Mouse (Mus musculus): ENCODE data around the gene Ubald2. TPM values are rescaled to one million over a fixed set of nuclear protein-coding genes. Genes with fewer than 3 reads are reported as not detected.

Ubald2 gene
- polyA plus RNA-seq, 1 experiment from 2014 or later = 32.3 TPM

GRCm38 (mm10) chr11:116429862-116430613 lies 3.9 kb upstream of the Ubald2 start:
- WGBS = 81% methylated on average over 9 of the region's 9 CpGs
- Histone ChIP-seq H3K36me3 (no peaks in the 10 kb centered on the region), H3K9ac (no peak overlapping the region), H3K27ac (no peak overlapping the region), H3K4me2 (replicated peaks) (no peak overlapping the region), H3K27me3 (no peaks in the 10 kb centered on the region), H3K4me1 (peaks cover 6% of the 10 kb centered on the region; the same call in 1 of the 2 replicates), H3K9me3 (no peaks in the 10 kb centered on the region), H3K4me3 (no peak overlapping the region)
- no peak for ATAC-seq (ENCODE audit: insufficient number of reproducible peaks, insufficient read depth, low FRiP score, low TSS enrichment)

GRCm38 (mm10) chr11:116430723-116431427 lies 3.0 kb upstream of the Ubald2 start:
- no peak for ATAC-seq (ENCODE audit: insufficient number of reproducible peaks, insufficient read depth, low FRiP score, low TSS enrichment)
- WGBS = 40% methylated on average over 22 of the region's 22 CpGs

GRCm38 (mm10) chr11:116431428-116432077 lies 2.3 kb upstream of the Ubald2 start:
- WGBS = 42% methylated on average over 11 of the region's 11 CpGs
- no peak overlapping the region for H3K9ac ChIP-seq
- no peaks in the 10 kb centered on the region for H3K27me3 ChIP-seq
- H3K4me3 ChIP-seq = no peak overlapping the region
- ATAC-seq (ENCODE audit: insufficient number of reproducible peaks, insufficient read depth, low FRiP score, low TSS enrichment) = no peak
- H3K4me2 ChIP-seq (replicated peaks) = no peak overlapping the region; the same call in 1 of the 2 replicates
- H3K36me3 ChIP-seq = peaks cover 1% of the 10 kb centered on the region; the same call in 1 of the 2 replicates
- H3K4me1 ChIP-seq = peaks cover 21% of the 10 kb centered on the region
- H3K9me3 ChIP-seq = no peaks in the 10 kb centered on the region
- no peak overlapping the region for H3K27ac ChIP-seq

More at GRCm38 (mm10) chr11:116430723-116431427, 3.0 kb upstream of the Ubald2 start:
- Histone ChIP-seq H3K9me3 (no peaks in the 10 kb centered on the region), H3K27ac (no peak overlapping the region), H3K27me3 (no peaks in the 10 kb centered on the region), H3K9ac (no peak overlapping the region), H3K4me1 (peaks cover 14% of the 10 kb centered on the region), H3K4me3 (no peak overlapping the region), H3K4me2 (replicated peaks) (no peak overlapping the region; the same call in 1 of the 2 replicates), H3K36me3 (no peaks in the 10 kb centered on the region)

- WGBS = 49% methylated on average over 6 of the region's 6 CpGs
- no peak overlapping the region for H3K9ac ChIP-seq
- no peak overlapping the region for H3K4me2 ChIP-seq (replicated peaks)
- peaks cover 27% of the 10 kb centered on the region for H3K4me1 ChIP-seq
- H3K27ac ChIP-seq = no peak overlapping the region
- H3K27me3 ChIP-seq = no peaks in the 10 kb centered on the region
- ATAC-seq (ENCODE audit: insufficient number of reproducible peaks, insufficient read depth, low FRiP score, low TSS enrichment) = no peak
- H3K36me3 ChIP-seq = peaks cover 7% of the 10 kb centered on the region
- no peaks in the 10 kb centered on the region for H3K9me3 ChIP-seq
- H3K4me3 ChIP-seq = no peak overlapping the region
Measured at GRCm38 (mm10) chr11:116432127-116432526, 1.8 kb upstream of the Ubald2 start.

- Histone ChIP-seq H3K4me3 (no peak overlapping the region), H3K9me3 (no peaks in the 10 kb centered on the region), H3K4me1 (peaks cover 31% of the 10 kb centered on the region), H3K27me3 (no peaks in the 10 kb centered on the region), H3K4me2 (replicated peaks) (peak overlapping the region; percentile 32; the same call in 1 of the 2 replicates), H3K36me3 (peaks cover 13% of the 10 kb centered on the region), H3K27ac (no peak overlapping the region), H3K9ac (no peak overlapping the region)
- 59% methylated on average over 8 of the region's 8 CpGs for WGBS
- ATAC-seq (ENCODE audit: insufficient number of reproducible peaks, insufficient read depth, low FRiP score, low TSS enrichment) = no peak
Measured at GRCm38 (mm10) chr11:116432593-116433355, 1.1 kb upstream of the Ubald2 start.

- Histone ChIP-seq H3K9ac (peak overlapping the region; percentile 93), H3K27ac (peak overlapping the region; percentile 92), H3K9me3 (no peaks in the 10 kb centered on the region), H3K4me3 (peak overlapping the region; percentile 73), H3K4me1 (peaks cover 27% of the 10 kb centered on the region), H3K36me3 (peaks cover 20% of the 10 kb centered on the region), H3K4me2 (replicated peaks) (peak overlapping the region; percentile 90), H3K27me3 (no peaks in the 10 kb centered on the region)
- WGBS = under 1% methylated on average over 49 of the region's 67 CpGs
- ATAC-seq (ENCODE audit: insufficient number of reproducible peaks, insufficient read depth, low FRiP score, low TSS enrichment) = no peak
Measured at GRCm38 (mm10) chr11:116434287-116434966, 533 bp downstream of the Ubald2 start.

GRCm38 (mm10) chr11:116434967-116435752 lies 1.3 kb downstream of the Ubald2 start:
- Histone ChIP-seq H3K4me2 (replicated peaks) (peak overlapping the region; percentile 90), H3K27ac (peak overlapping the region; percentile 92), H3K27me3 (no peaks in the 10 kb centered on the region), H3K4me1 (peaks cover 27% of the 10 kb centered on the region), H3K4me3 (peak overlapping the region; percentile 73), H3K9ac (peak overlapping the region; percentile 93), H3K9me3 (no peaks in the 10 kb centered on the region), H3K36me3 (peaks cover 24% of the 10 kb centered on the region)
- no peak for ATAC-seq (ENCODE audit: insufficient number of reproducible peaks, insufficient read depth, low FRiP score, low TSS enrichment)
- WGBS = 46% methylated on average over 12 of the region's 12 CpGs

GRCm38 (mm10) chr11:116435992-116436724 lies 2.3 kb downstream of the Ubald2 start:
- ATAC-seq (ENCODE audit: insufficient number of reproducible peaks, insufficient read depth, low FRiP score, low TSS enrichment) = no peak
- peaks cover 27% of the 10 kb centered on the region for H3K4me1 ChIP-seq
- peak overlapping the region; percentile 90 for H3K4me2 ChIP-seq (replicated peaks)
- H3K9me3 ChIP-seq = no peaks in the 10 kb centered on the region
- WGBS = 59% methylated on average over 5 of the region's 5 CpGs
- no peaks in the 10 kb centered on the region for H3K27me3 ChIP-seq
- H3K36me3 ChIP-seq = peaks cover 30% of the 10 kb centered on the region
- peak overlapping the region; percentile 14; the same call in 1 of the 2 replicates for H3K27ac ChIP-seq
- peak overlapping the region; percentile 44; the same call in 1 of the 2 replicates for H3K9ac ChIP-seq
- peak overlapping the region; percentile 73; the same call in 1 of the 2 replicates for H3K4me3 ChIP-seq

GRCm38 (mm10) chr11:116436725-116437331 lies 2.9 kb downstream of the Ubald2 start:
- peak overlapping the region; percentile 14; the same call in 1 of the 2 replicates for H3K27ac ChIP-seq
- H3K27me3 ChIP-seq = no peaks in the 10 kb centered on the region
- H3K9ac ChIP-seq = peak overlapping the region; percentile 21; the same call in 1 of the 2 replicates
- 44% methylated on average over 4 of the region's 4 CpGs for WGBS
- H3K9me3 ChIP-seq = no peaks in the 10 kb centered on the region
- H3K4me2 ChIP-seq (replicated peaks) = peak overlapping the region; percentile 90
- ATAC-seq (ENCODE audit: insufficient number of reproducible peaks, insufficient read depth, low FRiP score, low TSS enrichment) = no peak
- no peak overlapping the region for H3K4me3 ChIP-seq
- H3K36me3 ChIP-seq = peaks cover 30% of the 10 kb centered on the region
- peaks cover 27% of the 10 kb centered on the region for H3K4me1 ChIP-seq
